Mouse (Mus musculus): Measurements from ENCODE around the gene Igf2bp1. TPM values are rescaled to one million over a fixed set of nuclear protein-coding genes. Genes with fewer than 3 reads are reported as not detected.

Igf2bp1 gene
- total RNA-seq (2021): under 1 TPM; 0.08 to 0.17 TPM

- intact Hi-C loops (cut with DNase I): loop anchor here (5.0 kb wide), 1 partner anchor 277 kb away; the partner anchor contains the start of gene Hoxb8
- peak; percentile 46 to 67 for DNase-seq
These were observed at the start of gene Igf2bp1 for GRCm38 (mm10) chr11:96005403-96006271. Gene Igf2bp1 (minus strand): TSS chr11:96005940.

- intact Hi-C loops (cut with DNase I): no loop called here
- no peak for DNase-seq
These were observed 45.1 kb upstream of the Igf2bp1 start for GRCm38 (mm10) chr11:96050854-96051253.

- intact Hi-C loops (cut with DNase I): no loop called here
- no peak for DNase-seq
These were observed 44.2 kb upstream of the Igf2bp1 start for GRCm38 (mm10) chr11:96049939-96050338.

- intact Hi-C loops (cut with DNase I): no loop called here
- no peak for DNase-seq
These were observed 42.0 kb upstream of the Igf2bp1 start for GRCm38 (mm10) chr11:96047469-96048373.

GRCm38 (mm10) chr11:96046793-96047192, 41.1 kb upstream of the Igf2bp1 start:
- DNase-seq: no peak
- intact Hi-C loops (cut with DNase I): no loop called here

- intact Hi-C loops (cut with DNase I): no loop called here
- no peak for DNase-seq
These were observed 40.3 kb upstream of the Igf2bp1 start for GRCm38 (mm10) chr11:96046028-96046427.

GRCm38 (mm10) chr11:96044803-96045567, 39.2 kb upstream of the Igf2bp1 start:
- no peak for DNase-seq
- intact Hi-C loops (cut with DNase I): no loop called here

- intact Hi-C loops (cut with DNase I): no loop called here
- DNase-seq: no peak
These were observed 32.8 kb upstream of the Igf2bp1 start for GRCm38 (mm10) chr11:96038560-96038959.

- intact Hi-C loops (cut with DNase I): no loop called here
These were observed 31.8 kb upstream of the Igf2bp1 start for GRCm38 (mm10) chr11:96037499-96037898.

GRCm38 (mm10) chr11:96035133-96035532, 29.4 kb upstream of the Igf2bp1 start:
- intact Hi-C loops (cut with DNase I): loop anchor here (2.0 kb wide), 2 partner anchors 26 to 30 kb away; partner anchors contain the start of gene Ube2z
- DNase-seq: no peak

More at GRCm38 (mm10) chr11:96037499-96037898, 31.8 kb upstream of the Igf2bp1 start:
- no peak for DNase-seq

- DNase-seq: peak; percentile 95 to 97
- intact Hi-C loops (cut with DNase I): loop anchor here (2.0 to 5.0 kb wide), 3 partner anchors 26 to 43 kb away; partner anchors contain the start of genes Atp5g1 and Ube2z
These were observed 28.9 kb upstream of the Igf2bp1 start, which contains the start of gene Snf8 for GRCm38 (mm10) chr11:96034596-96035052. Gene Snf8 (plus strand): TSS chr11:96034885.

- DNase-seq: no peak
These were observed 28.4 kb upstream of the Igf2bp1 start for GRCm38 (mm10) chr11:96034116-96034515.

GRCm38 (mm10) chr11:96033264-96033663, 27.5 kb upstream of the Igf2bp1 start:
- DNase-seq: no peak
- intact Hi-C loops (cut with DNase I): loop anchor here (5.0 kb wide), 1 partner anchor 44 kb away; the partner anchor contains the start of gene Atp5g1

More at GRCm38 (mm10) chr11:96034116-96034515, 28.4 kb upstream of the Igf2bp1 start:
- intact Hi-C loops (cut with DNase I): loop anchor here (2.0 to 5.0 kb wide), 3 partner anchors 25 to 43 kb away; partner anchors contain the start of genes Atp5g1 and Ube2z

GRCm38 (mm10) chr11:96031701-96032100, 26.0 kb upstream of the Igf2bp1 start:
- no peak for DNase-seq
- intact Hi-C loops (cut with DNase I): loop anchor here (5.0 kb wide), 1 partner anchor 46 kb away; the partner anchor contains the start of gene Atp5g1

GRCm38 (mm10) chr11:96030571-96030970, 24.8 kb upstream of the Igf2bp1 start:
- intact Hi-C loops (cut with DNase I): loop anchor here (5.0 kb wide), 1 partner anchor 47 kb away; the partner anchor contains the start of gene Atp5g1
- DNase-seq: no peak

GRCm38 (mm10) chr11:96028130-96028529, 22.4 kb upstream of the Igf2bp1 start:
- DNase-seq: no peak
- intact Hi-C loops (cut with DNase I): no loop called here

GRCm38 (mm10) chr11:96020622-96021021, 14.9 kb upstream of the Igf2bp1 start:
- intact Hi-C loops (cut with DNase I): no loop called here
- DNase-seq: no peak

- no peak for DNase-seq
- intact Hi-C loops (cut with DNase I): no loop called here
These were observed 12.2 kb upstream of the Igf2bp1 start for GRCm38 (mm10) chr11:96017941-96018351.

GRCm38 (mm10) chr11:96015421-96015820, 9.7 kb upstream of the Igf2bp1 start:
- no peak for DNase-seq
- intact Hi-C loops (cut with DNase I): no loop called here
